Mouse (Mus musculus): ENCODE data around the gene Atp8b2. TPM values are rescaled to one million over a fixed set of nuclear protein-coding genes. Genes with fewer than 3 reads are reported as not detected.
A peak's percentile ranks its signal among the peaks of the same experiment; 100 is the strongest.

The Atp8b2 gene
- polyA plus RNA-seq, 1 experiment = 56.5 TPM

DNA sequence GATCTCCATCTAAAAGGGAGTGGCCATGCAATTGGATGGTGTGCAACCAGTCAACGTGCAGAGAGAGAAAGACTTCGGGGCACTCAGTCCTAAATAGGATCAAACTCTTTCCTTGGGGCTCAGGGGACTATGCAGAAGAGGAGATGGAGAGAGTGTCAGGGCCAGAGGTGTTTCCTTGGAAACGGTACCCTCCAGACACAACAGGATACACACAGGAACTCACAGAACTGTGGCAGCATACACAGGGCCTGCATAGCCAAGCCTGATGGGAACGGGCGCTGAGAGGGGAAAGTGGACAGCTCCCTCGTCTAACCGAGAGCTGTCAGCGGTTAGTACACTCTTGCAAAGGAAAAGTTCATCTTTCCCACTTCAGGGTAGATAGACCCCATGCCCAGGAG is 63.8 kb downstream of the Atp8b2 start:
- DNase-seq (ENCODE audit: low read depth) = no peak

DNA sequence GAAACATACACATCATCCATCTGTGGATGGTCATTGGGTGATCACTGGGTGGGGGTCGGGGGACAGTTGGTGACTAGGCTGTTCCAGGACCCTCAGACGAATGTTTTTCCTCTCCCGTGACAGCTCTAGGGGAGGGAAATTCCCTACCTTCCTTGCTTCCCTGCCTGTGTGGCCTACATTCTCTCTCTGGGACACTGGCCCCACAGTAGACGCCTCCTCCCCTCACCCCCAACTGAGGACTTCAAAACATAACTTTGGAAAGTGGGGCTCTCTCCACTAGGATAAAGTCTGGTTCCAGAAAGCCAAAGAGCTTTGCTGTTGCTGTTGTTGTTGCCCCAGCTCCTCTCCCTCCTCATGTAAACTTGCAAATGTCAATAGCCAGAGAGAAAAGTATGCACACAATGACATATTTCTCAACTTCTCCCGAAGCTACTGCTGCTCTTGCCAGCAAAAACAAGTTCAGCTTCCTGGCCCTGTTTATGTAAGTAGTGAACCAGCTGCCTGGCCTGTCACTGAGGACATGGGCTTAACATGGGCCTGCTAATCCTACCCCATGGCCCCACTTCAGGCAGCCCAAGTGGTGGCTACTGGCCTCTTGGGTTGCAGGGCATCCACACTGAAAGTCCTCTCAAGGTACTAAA is 64.3 kb downstream of the Atp8b2 start:
- peak; percentile 82 for DNase-seq (ENCODE audit: low read depth)

- DNase-seq (ENCODE audit: low read depth) = no peak
Observed at GRCm38 (mm10) chr3:89898011-89898410, 65.3 kb downstream of the Atp8b2 start.

- DNase-seq (ENCODE audit: low read depth) = no peak
Observed at GRCm38 (mm10) chr3:89897204-89897796, 66.0 kb downstream of the Atp8b2 start.

DNA sequence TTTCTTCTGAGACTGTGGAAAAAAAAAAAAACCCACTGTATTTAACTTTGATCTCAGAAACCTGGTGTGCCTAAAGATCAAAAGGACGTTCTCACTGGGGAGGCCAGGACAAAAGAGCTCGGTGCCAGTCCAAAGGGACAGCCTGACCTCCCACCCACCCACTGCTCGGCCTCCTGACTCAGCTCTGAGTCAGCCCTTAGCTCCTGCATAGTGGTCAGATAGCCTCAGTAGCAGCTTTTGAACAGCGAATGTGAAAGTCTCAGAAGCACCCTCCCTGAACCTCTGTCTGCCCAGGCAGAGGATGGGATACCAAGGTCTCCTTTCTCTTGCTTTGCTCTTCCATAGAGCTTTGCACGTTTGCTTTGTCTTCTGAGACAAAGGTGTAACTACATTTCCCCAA is 66.7 kb downstream of the Atp8b2 start:
- no peak for DNase-seq (ENCODE audit: low read depth)

GRCm38 (mm10) chr3:89892517-89893106 is 70.7 kb downstream of the Atp8b2 start:
- DNase-seq (ENCODE audit: low read depth) = no peak

GRCm38 (mm10) chr3:89891696-89892095 is 71.6 kb downstream of the Atp8b2 start:
- DNase-seq (ENCODE audit: low read depth) = no peak

DNA sequence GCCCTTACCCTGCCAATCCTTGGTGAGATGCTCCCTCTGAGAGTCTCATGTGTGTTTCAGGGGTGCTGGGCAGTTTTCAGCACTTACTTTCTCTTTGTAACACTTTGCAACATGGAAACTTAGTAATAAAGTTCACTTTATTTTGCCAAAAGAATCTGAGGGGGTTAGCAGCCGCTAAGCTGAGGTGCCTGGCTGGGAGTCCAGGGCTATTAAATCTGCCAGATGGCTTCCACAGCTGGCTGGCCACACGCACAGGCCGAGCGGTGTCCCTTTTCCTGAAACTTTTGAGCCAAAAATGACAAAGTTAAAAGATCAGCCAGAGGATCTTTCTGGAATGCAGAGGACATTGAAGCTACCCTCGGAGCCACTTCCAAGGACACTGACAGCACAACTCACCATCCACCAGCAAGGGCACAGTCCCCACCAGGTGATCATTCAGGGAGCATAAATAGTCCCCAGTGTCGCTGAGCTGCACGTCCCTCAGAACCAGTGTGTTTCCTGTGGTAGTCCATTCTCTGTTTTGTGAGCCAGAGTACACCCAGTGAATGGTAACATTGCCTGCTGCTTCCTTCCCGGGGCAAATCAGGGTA is 73.4 kb downstream of the Atp8b2 start:
- no peak for DNase-seq (ENCODE audit: low read depth)

Other genes starting within 250 kb of the Atp8b2 start
- gene Adar, start 248.5 kb downstream of the Atp8b2 start, polyA plus RNA-seq (2012; rRNA removed) = 26.3 and 28.9 TPM in 2 replicates
- gene Chrnb2, start 198.9 kb downstream of the Atp8b2 start, polyA plus RNA-seq (2012; rRNA removed) = 1.2 and 1.4 TPM in 2 replicates
- gene Ube2q1, start 189.9 kb downstream of the Atp8b2 start, polyA plus RNA-seq (2012; rRNA removed) = 23.4 TPM in 2 replicates
- 3.4 and 3.5 TPM in 2 replicates for gene She, start 132.1 kb downstream of the Atp8b2 start, polyA plus RNA-seq (2012; rRNA removed)
- 10.7 and 12.3 TPM in 2 replicates for gene Il6ra, start 50.3 kb downstream of the Atp8b2 start, polyA plus RNA-seq (2012; rRNA removed)
- 79.3 and 99.6 TPM in 2 replicates for gene Hax1, start 35.3 kb upstream of the Atp8b2 start, polyA plus RNA-seq (2012; rRNA removed)
- 72.5 and 74.7 TPM in 2 replicates for gene 4933434E20Rik, start 88.1 kb upstream of the Atp8b2 start, polyA plus RNA-seq (2012; rRNA removed)
- gene Ubap2l, start 89.1 kb upstream of the Atp8b2 start, polyA plus RNA-seq (2012; rRNA removed) = 116 and 119 TPM in 2 replicates
- gene Tpm3, start 109.1 kb upstream of the Atp8b2 start, polyA plus RNA-seq (2012; rRNA removed) = 117 and 128 TPM in 2 replicates
- gene Nup210l, start 140.6 kb upstream of the Atp8b2 start, polyA plus RNA-seq (2012; rRNA removed) = 0.30 and 0.41 TPM in 2 replicates

Measured in gonadal fat pad, adult 2 months (tissue).